Mouse (Mus musculus): ENCODE data around the gene AI464131.
A peak's percentile ranks its signal among the peaks of the same experiment; 100 is the strongest.

DNA sequence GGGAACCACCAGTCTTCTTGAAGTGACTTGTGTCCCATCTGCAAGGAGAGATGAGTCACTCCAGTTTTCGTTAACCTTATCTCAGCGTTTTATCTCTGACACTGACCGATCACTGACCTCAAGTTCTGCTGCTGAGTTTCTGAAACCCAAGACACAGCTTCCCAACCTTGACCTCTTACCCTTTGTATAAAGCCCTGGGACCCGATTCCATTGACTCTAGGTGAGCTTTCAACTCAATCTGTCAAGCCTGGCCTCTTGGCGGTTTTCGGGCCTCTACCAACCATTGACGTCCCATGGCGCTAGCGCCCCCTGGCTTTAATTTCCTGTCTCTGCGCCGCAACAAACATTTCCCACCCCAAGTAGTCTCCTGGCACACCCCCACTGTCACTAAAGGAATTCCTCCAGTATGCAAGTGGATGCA lies 2.3 kb upstream of the AI464131 start:
- peak; percentile 12; the same call in 1 of the 2 replicates for TF ChIP-seq CTCF (IDR thresholded peaks at IDR 0.05; ENCODE audit: insufficient read depth, low read length)
- TF ChIP-seq POLR2A (IDR thresholded peaks at IDR 0.05; ENCODE audit: borderline replicate concordance, extremely low read depth, low read depth, low read length), result no peak
